Mouse (Mus musculus): ENCODE results near the gene Pck2. TPM values are rescaled to one million over a fixed set of nuclear protein-coding genes. Genes with fewer than 3 reads are reported as not detected.

The Pck2 gene
- total RNA-seq, 2 experiments from 2014 or later: 24.0 to 26.8 TPM

DNA sequence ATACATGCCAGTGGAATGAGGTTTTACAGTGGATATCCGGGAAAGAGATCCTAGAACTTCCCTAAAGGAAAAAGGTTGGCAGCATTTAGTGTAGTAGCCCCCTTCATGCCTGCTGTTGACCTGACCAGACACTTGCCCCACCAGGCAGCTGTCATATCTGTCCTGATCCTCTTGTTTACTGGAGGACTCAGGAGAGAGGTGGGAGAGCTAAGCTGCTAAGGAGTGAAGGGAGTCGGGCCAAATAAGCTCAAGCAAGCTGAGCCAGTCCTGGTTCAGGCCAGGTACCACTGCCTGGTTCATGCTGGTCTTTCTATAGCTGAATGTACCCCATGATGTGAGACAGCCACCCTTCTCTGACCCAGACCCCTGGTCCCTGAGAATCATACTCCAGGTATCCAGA, 13.4 kb upstream of the Pck2 start:
- no peak for DNase-seq (ENCODE audit: low spot score in 2 of 2)

DNA sequence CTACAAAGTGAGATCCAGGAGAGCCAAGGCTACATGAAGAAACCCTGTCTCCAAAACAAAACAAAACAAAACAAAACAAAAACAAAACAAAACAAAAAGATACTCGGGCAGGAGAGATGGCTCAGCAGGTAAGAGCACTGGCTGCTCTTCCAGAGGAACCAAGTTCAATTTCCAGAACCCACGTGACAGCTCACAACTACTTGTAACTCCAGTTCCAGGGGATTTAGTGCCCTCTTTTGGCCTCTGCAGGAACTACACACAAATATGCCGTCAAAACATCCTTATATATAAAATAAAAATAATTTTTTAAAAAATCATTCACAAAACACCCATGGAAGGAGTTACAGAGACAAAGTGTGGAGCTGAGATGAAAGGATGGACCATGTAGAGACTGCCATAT, 12.1 kb upstream of the Pck2 start:
- DNase-seq (ENCODE audit: low spot score in 2 of 2): no peak

DNA sequence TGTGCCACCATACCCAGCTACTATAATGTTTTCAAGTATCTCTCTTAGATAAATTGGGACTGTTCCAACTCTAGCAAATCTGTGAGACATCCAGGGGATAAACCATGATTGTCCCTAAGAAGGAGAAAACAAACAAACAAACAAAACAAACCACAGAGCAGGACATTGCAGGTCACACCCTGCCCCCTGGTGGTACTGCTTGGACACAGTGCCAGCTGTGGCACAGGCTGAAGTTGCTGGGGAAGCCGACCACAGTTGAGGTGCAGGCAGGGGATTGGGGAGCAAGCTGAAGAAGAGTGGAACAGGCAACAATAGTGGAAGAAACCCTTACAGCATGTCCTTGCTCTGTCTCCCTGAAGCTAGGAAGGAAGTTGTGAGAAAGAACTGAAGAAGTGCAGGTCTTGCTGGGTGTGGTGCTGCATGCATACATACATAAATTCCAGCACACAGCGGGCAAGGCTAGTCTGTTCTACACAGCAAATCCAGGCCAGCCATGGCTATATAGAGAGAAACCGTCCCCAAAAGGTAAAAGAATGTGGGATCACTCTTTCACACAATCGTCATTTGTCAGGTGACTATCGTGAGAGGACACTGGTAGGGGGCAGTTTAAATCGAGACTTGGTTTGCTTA, 3.8 kb upstream of the Pck2 start:
- no peak for DNase-seq (ENCODE audit: low spot score in 2 of 2)

DNA sequence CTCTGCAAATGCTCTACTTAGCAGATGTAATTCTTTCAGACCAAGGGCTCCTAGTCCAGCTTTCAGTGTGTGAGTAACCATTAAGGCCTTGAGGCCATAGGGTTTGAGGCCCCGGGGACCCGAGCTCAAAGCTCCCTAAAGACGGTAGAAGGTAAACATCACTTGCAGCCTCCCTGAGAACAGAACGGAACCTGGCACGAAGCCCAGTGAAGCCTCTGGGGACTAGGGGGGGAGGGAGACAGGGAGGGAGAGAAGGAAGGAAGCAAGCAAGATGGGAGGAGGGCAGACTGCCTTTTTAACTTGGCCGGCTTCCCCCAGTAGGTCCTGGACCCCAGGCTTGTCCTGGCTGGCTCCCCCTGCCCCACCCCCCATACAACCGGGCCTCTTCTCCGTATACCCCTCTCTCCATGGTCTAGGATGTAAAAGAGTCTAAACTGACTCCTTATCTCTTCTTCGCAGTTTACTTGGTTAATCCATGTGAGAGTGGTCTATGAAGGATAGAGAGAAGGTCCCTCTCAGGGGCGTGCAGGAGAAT, 788 bp downstream of the Pck2 start:
- peak; percentile 64 to 70 for DNase-seq (ENCODE audit: low spot score in 2 of 2)

DNA sequence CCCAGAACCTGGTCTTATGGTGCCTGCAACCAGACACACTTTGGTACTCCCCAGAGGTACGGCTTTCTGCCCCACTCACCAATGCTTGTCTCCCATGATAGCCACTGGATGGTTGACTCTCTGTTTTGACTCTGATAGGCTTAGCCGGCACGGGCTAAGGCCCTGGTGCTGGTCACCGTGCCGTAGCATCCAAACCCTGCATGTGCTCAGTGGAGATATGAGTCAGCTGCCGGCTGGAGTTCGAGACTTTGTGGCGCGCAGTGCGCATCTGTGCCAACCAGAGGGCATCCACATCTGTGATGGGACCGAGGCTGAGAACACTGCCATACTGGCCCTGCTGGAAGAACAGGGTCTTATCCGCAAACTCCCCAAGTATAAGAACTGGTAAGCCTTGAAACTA, 2.2 kb downstream of the Pck2 start:
- DNase-seq (ENCODE audit: low spot score in 2 of 2): no peak

DNA sequence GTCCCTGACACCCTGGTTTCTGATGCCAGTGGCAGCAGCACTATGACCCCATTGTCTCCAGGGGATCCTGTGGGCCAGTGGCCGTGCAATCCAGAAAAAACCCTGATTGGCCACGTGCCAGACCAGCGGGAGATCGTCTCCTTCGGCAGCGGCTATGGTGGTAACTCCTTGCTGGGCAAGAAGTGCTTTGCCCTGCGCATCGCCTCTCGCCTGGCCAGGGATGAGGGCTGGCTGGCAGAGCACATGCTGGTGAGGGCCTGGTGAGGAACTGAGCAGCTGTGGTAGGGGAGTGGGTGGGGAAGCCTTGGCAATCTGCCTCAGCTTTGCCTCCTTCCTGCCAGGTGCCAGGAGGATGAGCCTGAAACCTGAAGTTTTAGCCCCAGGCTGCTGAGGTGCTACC, 4.3 kb downstream of the Pck2 start:
- peak in 1 of 2 experiments; percentile 12 for DNase-seq (ENCODE audit: low spot score in 2 of 2)

DNA sequence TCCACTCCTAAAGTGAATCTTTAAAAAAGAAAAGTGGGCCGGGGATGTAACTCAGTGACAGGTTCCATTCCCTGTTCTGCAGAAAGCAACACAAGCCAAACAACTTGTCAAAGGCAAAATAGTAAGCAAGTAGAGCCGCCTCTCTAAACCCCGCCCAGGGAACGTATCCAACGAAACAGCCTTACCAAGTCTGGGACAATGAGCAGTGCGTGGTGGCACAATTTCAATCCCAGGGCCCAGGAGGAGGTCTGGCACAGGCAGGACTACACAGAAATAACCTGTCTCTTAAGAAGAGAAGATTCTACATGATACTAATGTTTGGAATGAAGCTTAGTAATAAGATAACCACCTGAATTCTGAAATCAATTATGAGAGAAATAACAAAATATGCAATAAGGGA, 10.1 kb downstream of the Pck2 start:
- no peak for DNase-seq (ENCODE audit: low spot score in 2 of 2)

DNA sequence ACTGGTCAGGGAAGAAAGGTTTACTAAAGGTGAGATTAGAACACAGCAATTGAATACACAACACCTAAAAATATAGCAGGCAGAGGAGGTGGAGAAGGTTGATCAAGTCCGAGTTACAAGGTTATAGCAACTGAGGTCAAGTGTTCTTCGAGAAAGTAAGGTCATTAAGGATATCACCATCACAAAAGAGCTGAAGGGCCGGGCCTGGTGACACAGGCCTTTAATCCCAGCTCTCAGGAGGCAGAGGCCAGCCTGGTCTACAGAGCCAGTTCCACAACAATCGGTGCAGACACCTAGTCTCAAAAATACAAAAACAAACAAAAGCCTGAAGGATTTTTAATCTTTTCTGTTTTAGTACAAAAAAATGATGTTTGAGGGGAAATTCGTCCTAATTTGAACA, 11.3 kb downstream of the Pck2 start:
- DNase-seq (ENCODE audit: low spot score in 2 of 2): no peak

DNA sequence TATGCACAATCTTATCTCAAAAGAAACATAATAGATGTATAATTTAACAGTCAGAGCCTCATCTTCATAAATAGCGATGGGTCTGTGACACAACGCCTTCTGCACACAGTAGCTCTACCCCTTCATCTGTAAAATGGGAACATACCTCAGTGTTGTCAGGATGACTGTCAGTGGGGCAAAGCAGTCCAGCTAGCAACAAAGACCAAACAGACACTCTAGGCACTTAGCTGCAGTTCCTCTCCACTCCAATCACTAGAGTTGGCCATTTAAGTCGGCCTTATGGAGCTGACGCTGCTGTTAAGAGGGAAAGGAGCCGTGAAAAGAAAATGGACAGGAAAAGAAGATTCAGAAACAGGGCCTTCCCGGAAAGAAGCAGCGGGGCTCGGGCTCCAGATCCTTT, 11.7 kb downstream of the Pck2 start:
- no peak for DNase-seq (ENCODE audit: low spot score in 2 of 2)

DNA sequence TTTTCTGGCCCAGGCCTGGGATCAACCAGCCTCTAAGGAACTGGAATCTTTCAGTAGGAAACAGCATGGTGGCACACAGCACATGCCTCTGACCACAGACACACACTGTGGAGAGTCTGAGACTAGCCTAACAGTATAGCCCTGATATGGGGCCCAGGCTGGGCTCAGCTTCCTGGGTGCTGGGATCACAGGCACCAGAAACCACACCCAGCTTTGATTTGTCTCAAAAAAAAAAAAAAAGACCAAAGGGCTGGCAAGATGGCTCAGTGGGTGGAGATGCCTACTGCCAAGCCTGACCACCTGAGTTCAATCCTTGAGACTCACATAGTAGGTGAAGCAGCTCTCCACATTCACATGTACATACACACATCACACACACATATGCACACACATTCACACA, 14.6 kb downstream of the Pck2 start:
- no peak for DNase-seq (ENCODE audit: low spot score in 2 of 2)

DNA sequence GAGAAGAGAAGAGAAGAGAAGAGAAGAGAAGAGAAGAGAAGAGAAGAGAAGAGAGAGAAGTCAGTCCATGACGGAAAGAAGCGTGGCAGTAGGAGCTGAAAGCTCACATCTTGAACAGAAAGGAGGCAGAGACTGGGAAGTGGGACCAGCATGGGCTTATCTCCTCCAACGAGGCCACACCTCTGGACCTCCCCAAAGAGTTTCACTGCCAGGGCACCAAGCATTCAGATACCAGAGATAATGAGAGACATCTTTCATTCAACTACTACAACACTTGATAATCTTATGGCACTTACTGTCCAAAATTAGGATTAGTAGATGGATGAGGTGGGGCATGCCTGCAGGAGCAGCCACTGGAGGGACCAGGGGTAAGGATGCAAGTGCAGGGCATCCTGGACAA, 15.7 kb downstream of the Pck2 start:
- no peak for DNase-seq (ENCODE audit: low spot score in 2 of 2)

DNA sequence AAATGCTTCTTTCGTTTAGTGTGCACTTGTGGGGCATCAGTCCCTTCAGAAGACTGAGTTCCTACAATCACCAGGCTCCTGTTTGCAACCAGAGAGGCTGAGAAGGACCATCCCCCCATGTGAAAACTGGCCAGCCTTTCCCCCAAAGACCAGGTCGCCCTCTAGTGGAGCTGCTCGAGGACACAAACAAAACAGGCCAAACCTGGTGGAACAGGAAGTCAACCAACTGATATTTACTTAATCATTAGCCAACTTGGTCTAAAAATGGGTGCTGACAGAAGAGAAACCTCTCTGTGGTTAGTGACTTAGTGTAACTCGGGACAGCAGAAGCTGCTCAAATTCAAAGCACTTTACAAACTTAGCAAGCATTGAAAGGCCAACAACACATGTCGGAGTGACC, 16.9 kb downstream of the Pck2 start:
- peak; percentile 70 to 79 for DNase-seq (ENCODE audit: low spot score in 2 of 2)

DNA sequence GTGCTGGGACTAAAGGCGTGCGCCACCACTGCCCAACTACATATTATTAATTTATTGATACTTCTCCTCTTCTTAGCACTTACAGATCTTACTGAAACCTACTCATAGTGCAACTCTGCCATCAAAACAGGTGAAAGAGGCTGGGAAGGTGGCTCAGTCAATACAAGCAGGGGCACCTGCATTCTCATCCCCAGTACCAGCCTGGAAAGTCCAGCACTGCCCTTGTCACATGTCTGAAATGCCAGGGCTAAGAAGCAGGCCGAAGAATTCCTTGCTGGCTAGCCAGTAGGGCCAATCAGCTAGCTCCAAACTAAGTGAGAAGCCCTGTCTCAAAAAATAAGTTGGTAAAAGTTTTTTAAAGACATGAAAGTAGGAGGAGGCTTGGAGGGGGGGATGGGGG, 17.5 kb downstream of the Pck2 start:
- DNase-seq (ENCODE audit: low spot score in 2 of 2): no peak

DNA sequence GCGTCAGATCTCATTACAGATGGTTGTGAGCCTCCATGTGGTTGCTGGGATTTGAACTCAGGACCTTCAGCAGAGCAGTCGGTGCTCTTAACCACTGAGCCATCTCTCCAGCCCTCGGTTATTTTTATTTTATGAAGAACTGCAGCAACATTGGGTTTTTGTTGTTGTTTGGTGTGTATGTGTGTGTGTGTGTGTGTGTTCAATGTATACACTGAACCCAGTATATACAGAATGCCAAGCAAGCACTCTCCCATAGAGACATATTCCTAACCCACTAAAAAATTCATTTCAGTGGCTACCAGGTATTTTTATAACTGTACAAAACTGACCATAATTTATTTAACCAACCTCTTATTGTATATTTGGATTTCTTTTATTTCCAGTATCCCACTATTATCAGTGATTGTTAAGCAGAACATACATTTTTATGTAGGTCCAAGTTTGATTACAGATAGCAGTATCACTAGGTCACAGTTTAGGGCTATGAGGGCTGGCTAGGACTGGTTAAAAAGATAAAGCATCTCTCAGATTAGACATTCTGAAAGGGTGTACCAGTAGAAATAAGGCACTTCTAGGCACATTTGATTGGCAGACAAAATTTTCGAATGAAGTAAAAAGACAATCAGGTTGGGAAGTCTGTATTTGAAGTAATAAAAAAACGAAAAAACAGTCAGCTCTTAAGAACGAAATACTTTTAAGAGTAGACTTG, 18.8 kb downstream of the Pck2 start:
- DNase-seq (ENCODE audit: low spot score in 2 of 2): no peak

DNA sequence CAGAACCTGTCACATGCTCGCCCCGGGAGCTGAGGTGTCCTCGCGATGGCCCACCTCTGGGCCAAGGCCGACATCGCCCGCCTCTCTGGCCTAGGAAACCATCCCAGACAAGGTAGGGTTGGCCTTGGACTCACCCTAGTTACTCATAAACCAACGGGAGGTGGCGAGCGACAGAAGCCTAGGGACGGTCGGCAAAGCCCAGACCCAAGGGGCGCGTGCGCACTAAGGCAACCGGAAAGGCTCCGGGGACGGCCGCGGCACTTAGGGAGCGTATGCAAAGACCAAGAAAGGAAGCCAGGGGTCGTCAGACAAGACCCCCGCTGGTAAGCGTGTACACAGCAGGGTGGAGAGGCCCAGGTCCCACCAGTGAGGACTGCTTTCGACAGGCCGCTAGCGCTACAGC, 19.7 kb downstream of the Pck2 start, which contains the start of gene Dcaf11:
Gene Dcaf11 (plus strand): TSS at position 208 of the 403 bp plus-strand sequence.
- DNase-seq (ENCODE audit: low spot score in 2 of 2): peak; percentile 87 to 93

DNA sequence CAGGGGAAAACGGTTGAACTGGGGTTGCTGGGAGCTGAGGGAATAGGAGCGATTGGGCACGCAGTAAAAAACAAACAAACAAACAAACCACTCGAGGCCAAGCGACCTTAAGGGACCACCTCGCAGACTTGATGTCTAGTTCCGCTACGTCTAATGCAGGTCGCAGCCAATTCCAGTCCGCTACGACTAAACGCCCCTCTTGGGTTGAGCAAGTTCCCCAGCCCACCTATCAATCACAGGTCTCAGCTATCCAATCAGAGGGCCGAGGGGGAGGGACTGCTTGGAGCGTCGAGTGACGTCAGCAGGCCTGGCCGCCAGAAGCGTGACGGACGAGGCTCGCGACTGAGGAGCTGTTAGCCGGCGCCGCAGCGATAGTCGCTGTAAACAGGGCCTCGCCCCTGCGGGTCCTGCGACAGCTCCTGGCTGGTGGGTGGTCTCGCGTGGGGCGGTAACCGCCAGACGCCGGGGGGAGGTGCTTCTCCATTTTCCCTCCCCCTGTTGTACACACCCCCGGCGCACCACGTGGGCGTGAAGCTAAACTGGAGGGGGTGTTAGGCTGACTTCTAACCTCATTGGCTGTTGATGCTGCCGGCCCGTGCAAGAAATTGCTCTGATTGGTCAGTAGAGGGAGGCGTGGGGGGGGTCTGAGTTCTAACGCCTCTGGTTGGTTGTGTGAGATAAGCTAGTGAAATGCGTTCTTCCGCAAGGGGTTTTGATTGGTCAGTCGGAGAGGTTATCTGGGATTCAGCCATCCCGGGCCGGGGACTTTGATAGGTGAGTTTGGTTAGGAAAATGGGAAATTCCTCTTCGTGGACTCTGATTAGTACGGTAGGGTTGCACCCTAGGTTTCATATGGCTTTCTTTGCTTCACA, 20.4 kb downstream of the Pck2 start, which contains the start of gene A730061H03Rik:
Gene A730061H03Rik (minus strand): TSS at position 205 of the 872 bp plus-strand sequence.
- peak; percentile 98 to 99 for DNase-seq (ENCODE audit: low spot score in 2 of 2)

DNA sequence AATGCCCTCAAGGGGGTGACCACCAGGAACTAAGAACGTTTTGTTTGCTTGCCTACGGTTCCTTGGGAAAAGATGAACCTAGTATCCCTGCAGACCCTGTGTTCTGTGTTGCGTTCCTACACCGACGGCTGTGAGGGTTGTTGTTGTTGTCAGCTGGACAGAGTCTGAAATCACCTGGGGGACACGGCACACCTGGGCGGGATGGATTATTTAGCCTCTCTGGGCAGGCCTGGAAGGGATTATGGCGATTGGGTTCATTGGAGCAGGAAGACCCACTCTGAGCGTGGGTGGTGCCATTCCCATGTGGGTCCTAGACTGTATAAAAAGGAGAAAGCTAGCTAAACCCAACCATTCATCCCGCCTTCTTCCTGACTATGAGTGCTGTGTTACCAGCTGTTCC, 21.8 kb downstream of the Pck2 start:
- no peak for DNase-seq (ENCODE audit: low spot score in 2 of 2)

DNA sequence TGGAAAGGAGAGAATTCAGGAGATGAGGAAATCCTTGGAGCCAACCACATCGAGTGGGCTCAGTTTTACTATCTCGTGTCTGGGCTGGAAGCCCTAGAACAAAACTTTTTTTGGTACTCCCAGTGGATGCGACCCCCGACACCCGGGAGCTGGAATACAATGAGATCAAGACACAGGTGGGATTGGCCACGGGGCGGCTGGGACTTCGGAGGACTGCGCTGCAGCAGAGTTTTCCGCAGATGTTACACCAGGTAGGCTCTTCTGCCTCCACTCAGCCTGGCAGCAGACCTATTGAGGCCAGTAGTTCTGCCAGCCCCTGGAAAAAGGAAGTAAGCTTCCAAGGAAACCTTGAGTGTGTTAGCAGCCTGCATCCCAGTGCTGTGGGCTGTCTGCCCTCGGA, 23.2 kb downstream of the Pck2 start:
- no peak for DNase-seq (ENCODE audit: low spot score in 2 of 2)

DNA sequence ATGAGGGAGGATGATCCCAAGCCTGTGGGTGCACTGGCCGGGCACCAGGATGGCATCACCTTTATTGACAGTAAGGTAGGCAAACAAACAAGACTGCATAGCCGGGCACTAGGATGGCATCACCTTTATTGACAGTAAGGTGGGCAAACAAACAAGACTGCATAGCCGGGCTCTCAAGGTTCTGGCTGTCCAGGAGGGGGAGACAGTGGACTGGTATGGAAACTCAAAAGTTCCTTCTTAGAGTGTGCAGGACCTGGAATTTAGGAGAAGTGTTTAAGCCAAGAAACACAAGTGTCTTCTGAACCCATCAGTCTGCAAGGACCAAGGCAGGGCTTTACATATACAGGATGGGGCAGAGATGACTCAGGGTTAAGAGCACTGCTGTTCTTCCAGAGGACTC, 25.7 kb downstream of the Pck2 start:
- DNase-seq (ENCODE audit: low spot score in 2 of 2): no peak

DNA sequence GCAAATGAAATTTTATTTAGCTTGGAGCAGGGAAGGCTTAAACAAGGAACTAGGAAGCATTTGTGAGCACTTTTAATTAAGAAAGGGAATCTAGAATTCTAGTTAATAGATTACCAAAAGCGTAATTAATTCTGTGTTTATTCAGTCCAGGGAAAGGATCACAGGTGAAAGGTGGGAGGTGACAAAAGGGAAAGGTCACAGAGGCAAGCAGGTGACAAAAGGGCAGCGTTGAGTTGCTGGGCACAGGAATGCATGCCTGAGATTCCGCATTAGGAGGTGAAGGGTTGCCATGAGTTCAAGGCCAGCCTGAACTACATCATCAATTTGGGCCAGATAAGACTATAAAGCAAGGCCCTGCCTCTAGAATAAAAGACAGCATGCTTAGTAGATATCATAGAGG, 27.4 kb downstream of the Pck2 start:
- DNase-seq (ENCODE audit: low spot score in 2 of 2): no peak

DNA sequence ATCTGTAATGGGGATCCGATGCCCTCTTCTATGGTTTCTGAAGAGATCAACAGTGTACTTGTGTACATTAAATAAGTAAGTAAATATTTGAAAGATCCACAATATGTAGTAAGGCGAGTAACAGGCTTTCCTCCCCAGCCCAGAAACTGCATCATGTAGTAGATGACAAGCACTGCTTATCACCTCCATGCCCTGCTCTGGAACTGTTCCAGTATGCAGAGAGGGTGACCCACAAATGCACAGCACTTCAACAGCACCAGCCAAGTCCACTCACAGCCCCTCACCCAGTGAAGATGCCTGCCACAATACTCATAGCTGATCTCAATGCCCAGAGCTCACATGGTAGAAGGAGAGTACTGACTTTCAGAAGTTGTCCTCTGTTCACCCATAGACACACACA, 30.5 kb downstream of the Pck2 start:
- DNase-seq (ENCODE audit: low spot score in 2 of 2): no peak

DNA sequence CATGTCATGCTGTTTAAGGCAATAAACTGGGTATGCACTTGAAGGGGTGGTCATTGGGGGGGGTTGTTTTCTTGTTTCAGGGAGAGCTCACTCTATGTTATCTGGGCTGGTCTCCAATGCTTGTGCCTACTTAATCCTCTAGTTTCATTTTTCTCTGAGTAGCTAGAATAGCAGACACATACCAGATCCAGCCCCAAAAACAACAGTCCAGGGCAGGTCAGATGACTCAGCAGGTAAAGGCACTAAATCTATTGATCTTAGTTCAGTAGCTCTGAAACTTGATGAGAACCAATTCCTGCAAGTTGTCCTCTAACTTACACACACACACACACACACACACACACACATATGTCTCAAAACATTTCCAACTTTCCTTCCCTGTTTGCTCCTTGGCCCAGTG, 31.7 kb downstream of the Pck2 start:
- DNase-seq (ENCODE audit: low spot score in 2 of 2): no peak

All from layer of hippocampus, postnatal 14 days (tissue).